Mouse (Mus musculus): ENCODE measurements around the gene Fam83g. TPM values are rescaled to one million over a fixed set of nuclear protein-coding genes. Genes with fewer than 3 reads are reported as not detected.

Fam83g gene
- polyA plus RNA-seq, 1 experiment: not detected

DNA sequence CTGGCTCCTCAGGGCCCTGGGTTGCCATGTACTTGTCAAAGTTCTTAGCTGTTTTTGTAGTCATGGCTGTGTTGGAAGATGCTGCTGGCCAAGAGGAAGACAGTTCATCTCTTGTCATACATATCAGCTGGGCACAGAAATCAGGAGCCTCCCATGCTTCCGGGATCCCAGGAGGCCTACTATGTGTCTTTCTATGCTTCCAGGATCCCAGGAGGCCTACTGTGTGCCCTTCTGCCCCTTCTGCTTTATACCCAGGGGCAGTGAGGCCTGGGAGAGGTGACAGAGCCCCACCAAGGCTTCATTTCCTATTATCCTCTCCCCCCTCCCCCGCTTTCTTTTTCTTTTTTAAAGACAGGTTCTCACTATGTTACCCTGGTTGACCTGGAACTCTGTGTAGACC, 21.7 kb downstream of the Fam83g start:
- H3ac ChIP-seq (ENCODE audit: control insufficient read depth, insufficient read length, low read depth): no peak overlapping the region
- H3K79me2 ChIP-seq (ENCODE audit: control insufficient read depth, insufficient read depth): no peaks in the 10 kb centered on the region
- no peak overlapping the region for H3K4me3 ChIP-seq (ENCODE audit: insufficient read depth, poor library complexity, severe bottlenecking)
- H3K36me3 ChIP-seq (ENCODE audit: control insufficient read depth, insufficient read depth): no peaks in the 10 kb centered on the region
- H3K27me3 ChIP-seq (ENCODE audit: control insufficient read depth, insufficient read depth, insufficient read length): no peaks in the 10 kb centered on the region
- H3K79me3 ChIP-seq (ENCODE audit: low read depth): no peaks in the 10 kb centered on the region
- no peak for TF ChIP-seq USF1 (IDR thresholded peaks at IDR 0.05; ENCODE audit: low read depth)
- TF ChIP-seq MAX (IDR thresholded peaks at IDR 0.05): no peak
- no peak for TF ChIP-seq MYOG (IDR thresholded peaks at IDR 0.05; ENCODE audit: control insufficient read depth, extremely low read depth, insufficient read length)
- no peak for TF ChIP-seq FOSL1 (IDR thresholded peaks at IDR 0.05; ENCODE audit: insufficient read depth, low read length, poor library complexity, severe bottlenecking)
- TF ChIP-seq CTCF (IDR thresholded peaks at IDR 0.05; ENCODE audit: control insufficient read depth, insufficient read depth, insufficient read length): no peak
- TF ChIP-seq CEBPB (IDR thresholded peaks at IDR 0.05; ENCODE audit: low read depth): no peak
- no peak for TF ChIP-seq MYOD1 (IDR thresholded peaks at IDR 0.05; ENCODE audit: control insufficient read depth, insufficient read length, low read depth)

DNA sequence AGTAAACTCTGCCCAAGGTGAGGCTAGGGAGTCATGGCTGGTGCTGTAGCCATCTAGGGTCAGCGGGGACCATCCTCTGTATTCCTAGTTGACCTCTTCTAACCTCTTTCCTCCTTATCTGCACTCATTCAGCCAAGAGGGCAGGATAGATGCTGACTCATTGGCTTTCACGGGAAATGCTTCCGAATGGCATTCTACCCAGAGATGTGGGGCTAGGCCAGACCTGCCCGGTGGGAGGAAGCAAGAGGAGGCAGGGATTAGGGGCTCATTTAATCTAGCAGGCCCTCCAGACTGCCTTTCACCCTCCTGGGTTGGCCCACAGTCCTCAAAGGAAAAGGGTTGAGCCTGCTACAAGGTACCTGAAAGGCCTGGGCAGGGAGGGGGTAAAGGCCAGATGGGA, 22.3 kb downstream of the Fam83g start:
- H3K79me2 ChIP-seq (ENCODE audit: control insufficient read depth, insufficient read depth): no peaks in the 10 kb centered on the region
- H3ac ChIP-seq (ENCODE audit: control insufficient read depth, insufficient read length, low read depth): no peak overlapping the region
- no peaks in the 10 kb centered on the region for H3K27me3 ChIP-seq (ENCODE audit: control insufficient read depth, insufficient read depth, insufficient read length)
- H3K4me3 ChIP-seq (ENCODE audit: insufficient read depth, poor library complexity, severe bottlenecking): no peak overlapping the region
- no peaks in the 10 kb centered on the region for H3K79me3 ChIP-seq (ENCODE audit: low read depth)
- TF ChIP-seq CEBPB (IDR thresholded peaks at IDR 0.05; ENCODE audit: low read depth) (no peak), USF1 (IDR thresholded peaks at IDR 0.05; ENCODE audit: low read depth) (no peak), MYOG (IDR thresholded peaks at IDR 0.05; ENCODE audit: control insufficient read depth, extremely low read depth, insufficient read length) (no peak), MAX (IDR thresholded peaks at IDR 0.05) (no peak), FOSL1 (IDR thresholded peaks at IDR 0.05; ENCODE audit: insufficient read depth, low read length, poor library complexity, severe bottlenecking) (no peak), MYOD1 (IDR thresholded peaks at IDR 0.05; ENCODE audit: control insufficient read depth, insufficient read length, low read depth) (no peak), CTCF (IDR thresholded peaks at IDR 0.05; ENCODE audit: control insufficient read depth, insufficient read depth, insufficient read length) (no peak)
- no peaks in the 10 kb centered on the region for H3K36me3 ChIP-seq (ENCODE audit: control insufficient read depth, insufficient read depth)

DNA sequence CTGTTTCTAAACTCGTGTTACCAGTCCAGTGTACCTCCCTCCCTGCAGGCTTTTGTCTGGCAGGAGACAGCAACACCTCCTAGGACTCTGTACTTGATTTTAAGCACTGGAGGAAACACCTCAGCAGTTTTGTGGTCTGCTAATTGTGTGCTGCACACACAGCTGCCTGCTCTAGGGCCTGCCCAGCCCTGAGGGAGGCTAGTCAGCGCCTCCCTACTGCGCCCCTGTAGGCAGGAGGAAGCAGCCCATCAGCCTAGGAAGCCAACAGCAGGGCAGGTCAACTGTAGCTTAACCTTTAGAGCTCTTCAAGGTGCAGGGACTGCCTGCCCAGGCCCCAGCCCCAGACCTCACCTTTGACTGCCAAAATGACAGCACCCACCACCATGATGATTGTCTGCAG, 25.0 kb downstream of the Fam83g start:
- H3K4me3 ChIP-seq (ENCODE audit: insufficient read depth, poor library complexity, severe bottlenecking): no peak overlapping the region
- no peaks in the 10 kb centered on the region for H3K27me3 ChIP-seq (ENCODE audit: control insufficient read depth, insufficient read depth, insufficient read length)
- no peaks in the 10 kb centered on the region for H3K79me3 ChIP-seq (ENCODE audit: low read depth)
- H3K79me2 ChIP-seq (ENCODE audit: control insufficient read depth, insufficient read depth): no peaks in the 10 kb centered on the region
- no peak for TF ChIP-seq MYOG (IDR thresholded peaks at IDR 0.05; ENCODE audit: control insufficient read depth, extremely low read depth, insufficient read length)
- TF ChIP-seq FOSL1 (IDR thresholded peaks at IDR 0.05; ENCODE audit: insufficient read depth, low read length, poor library complexity, severe bottlenecking): no peak
- TF ChIP-seq MYOD1 (IDR thresholded peaks at IDR 0.05; ENCODE audit: control insufficient read depth, insufficient read length, low read depth): no peak
- TF ChIP-seq MAX (IDR thresholded peaks at IDR 0.05): no peak
- no peak for TF ChIP-seq CEBPB (IDR thresholded peaks at IDR 0.05; ENCODE audit: low read depth)
- TF ChIP-seq CTCF (IDR thresholded peaks at IDR 0.05; ENCODE audit: control insufficient read depth, insufficient read depth, insufficient read length): no peak
- TF ChIP-seq USF1 (IDR thresholded peaks at IDR 0.05; ENCODE audit: low read depth): no peak
- H3ac ChIP-seq (ENCODE audit: control insufficient read depth, insufficient read length, low read depth): no peak overlapping the region
- no peaks in the 10 kb centered on the region for H3K36me3 ChIP-seq (ENCODE audit: control insufficient read depth, insufficient read depth)

DNA sequence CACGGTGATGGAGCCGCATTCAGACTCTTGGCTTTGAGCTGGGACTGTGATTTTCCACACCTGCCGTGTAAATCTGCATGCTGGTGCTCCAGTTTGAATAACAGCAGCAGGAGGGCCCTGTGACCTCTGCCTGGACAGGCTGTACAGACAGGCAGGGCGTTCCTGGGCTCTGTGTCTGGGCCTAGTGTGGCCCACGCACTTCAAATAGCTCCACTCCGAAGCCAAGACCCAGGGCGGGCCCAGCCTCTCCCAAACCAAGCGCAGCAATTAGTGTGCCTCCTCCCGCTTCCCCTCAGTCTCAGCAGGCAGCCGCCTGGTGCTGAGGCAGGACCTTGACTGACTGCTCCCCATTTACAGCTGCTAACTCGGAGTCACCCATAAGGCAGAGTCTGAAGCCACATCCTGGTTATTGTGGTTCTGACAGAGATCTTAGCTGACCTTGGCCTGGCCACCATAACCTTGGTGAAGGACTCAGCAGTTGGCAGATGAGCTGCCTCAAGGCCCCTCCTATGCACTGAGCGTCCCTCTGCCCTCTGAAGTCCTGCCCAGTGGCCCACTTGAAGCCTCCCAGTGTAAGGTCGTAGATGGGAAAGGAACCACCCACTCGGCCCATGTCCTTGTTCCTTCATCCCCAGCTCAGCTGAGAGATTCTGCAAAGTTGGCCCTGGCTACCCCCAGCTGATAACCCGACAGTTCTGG, 29.4 kb downstream of the Fam83g start:
- H3K79me3 ChIP-seq (ENCODE audit: low read depth): no peaks in the 10 kb centered on the region
- TF ChIP-seq FOSL1 (IDR thresholded peaks at IDR 0.05; ENCODE audit: insufficient read depth, low read length, poor library complexity, severe bottlenecking) (no peak), MYOG (IDR thresholded peaks at IDR 0.05; ENCODE audit: control insufficient read depth, extremely low read depth, insufficient read length) (no peak)
- no peak overlapping the region for H3ac ChIP-seq (ENCODE audit: control insufficient read depth, insufficient read length, low read depth)
- no peaks in the 10 kb centered on the region for H3K27me3 ChIP-seq (ENCODE audit: control insufficient read depth, insufficient read depth, insufficient read length)
- H3K36me3 ChIP-seq (ENCODE audit: control insufficient read depth, insufficient read depth): no peaks in the 10 kb centered on the region
- H3K4me3 ChIP-seq (ENCODE audit: insufficient read depth, poor library complexity, severe bottlenecking): no peak overlapping the region
- H3K79me2 ChIP-seq (ENCODE audit: control insufficient read depth, insufficient read depth): no peaks in the 10 kb centered on the region

DNA sequence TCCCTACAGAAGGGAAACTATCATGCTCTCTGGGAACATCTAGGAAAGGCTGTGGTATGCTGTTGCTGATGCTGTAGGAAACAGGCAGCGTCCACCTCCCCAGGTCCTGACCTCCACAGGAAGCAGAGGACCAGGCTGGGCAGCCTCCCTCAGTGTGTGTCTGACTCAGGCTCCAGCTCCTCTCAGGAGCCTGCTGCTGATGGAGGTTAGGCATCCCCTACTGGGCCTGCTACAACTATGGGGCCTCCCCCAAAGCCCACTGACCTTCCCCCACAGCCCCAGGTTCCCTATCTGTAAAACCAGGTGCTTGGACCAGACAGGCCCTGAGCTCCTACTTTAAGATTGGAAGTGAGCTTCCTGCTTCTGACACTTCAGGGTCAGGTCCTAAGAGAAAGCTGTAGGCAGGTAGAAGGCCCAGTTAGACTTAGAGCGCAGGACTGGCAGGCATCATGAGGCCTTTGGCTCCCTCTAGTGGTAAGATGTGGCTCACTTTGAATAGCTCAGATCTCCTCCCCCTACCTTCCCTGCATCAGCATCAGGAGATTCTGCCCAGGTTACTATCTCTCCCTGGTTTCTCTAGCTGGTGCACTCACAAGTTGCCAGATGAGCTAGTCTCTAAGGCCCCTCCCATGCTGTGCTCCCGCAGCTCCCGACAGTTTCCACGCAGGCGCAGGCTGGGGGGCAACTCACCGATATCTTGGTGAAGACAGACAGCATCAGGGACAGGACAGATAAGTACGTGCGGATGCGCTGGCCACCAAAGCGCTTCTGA, 30.6 kb downstream of the Fam83g start:
- no peaks in the 10 kb centered on the region for H3K79me3 ChIP-seq (ENCODE audit: low read depth)
- no peaks in the 10 kb centered on the region for H3K27me3 ChIP-seq (ENCODE audit: control insufficient read depth, insufficient read depth, insufficient read length)
- TF ChIP-seq FOSL1 (IDR thresholded peaks at IDR 0.05; ENCODE audit: insufficient read depth, low read length, poor library complexity, severe bottlenecking) (no peak), CTCF (IDR thresholded peaks at IDR 0.05; ENCODE audit: control insufficient read depth, insufficient read depth, insufficient read length) (peak; percentile 78)
- no peaks in the 10 kb centered on the region for H3K79me2 ChIP-seq (ENCODE audit: control insufficient read depth, insufficient read depth)
- H3K4me3 ChIP-seq (ENCODE audit: insufficient read depth, poor library complexity, severe bottlenecking): no peak overlapping the region
- no peak overlapping the region for H3ac ChIP-seq (ENCODE audit: control insufficient read depth, insufficient read length, low read depth)
- no peaks in the 10 kb centered on the region for H3K36me3 ChIP-seq (ENCODE audit: control insufficient read depth, insufficient read depth)

DNA sequence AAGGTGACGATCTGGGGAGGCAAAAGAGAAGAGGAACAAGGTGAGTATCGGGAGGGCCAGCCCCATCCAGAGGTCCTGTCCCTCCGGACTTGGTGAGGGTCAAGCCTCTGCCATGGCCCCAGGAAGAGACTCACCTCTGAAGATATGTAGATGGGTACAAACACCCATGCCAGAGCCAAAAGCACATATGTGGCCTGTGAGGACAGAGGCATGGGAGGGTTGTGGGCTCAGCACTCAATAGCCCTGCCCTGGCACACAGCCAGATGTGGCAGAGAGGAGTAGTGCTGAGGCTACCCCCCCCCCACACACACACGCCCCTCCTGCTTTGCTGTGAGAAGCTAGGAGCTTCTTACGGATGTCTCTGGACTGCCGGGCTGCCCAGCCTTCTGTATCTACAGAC, 31.2 kb downstream of the Fam83g start:
- H3K79me2 ChIP-seq (ENCODE audit: control insufficient read depth, insufficient read depth): no peaks in the 10 kb centered on the region
- no peak overlapping the region for H3ac ChIP-seq (ENCODE audit: control insufficient read depth, insufficient read length, low read depth)
- no peaks in the 10 kb centered on the region for H3K27me3 ChIP-seq (ENCODE audit: control insufficient read depth, insufficient read depth, insufficient read length)
- TF ChIP-seq CEBPB (IDR thresholded peaks at IDR 0.05; ENCODE audit: low read depth) (no peak), MAX (IDR thresholded peaks at IDR 0.05) (no peak), USF1 (IDR thresholded peaks at IDR 0.05; ENCODE audit: low read depth) (no peak), CTCF (IDR thresholded peaks at IDR 0.05; ENCODE audit: control insufficient read depth, insufficient read depth, insufficient read length) (no peak), MYOG (IDR thresholded peaks at IDR 0.05; ENCODE audit: control insufficient read depth, extremely low read depth, insufficient read length) (no peak), FOSL1 (IDR thresholded peaks at IDR 0.05; ENCODE audit: insufficient read depth, low read length, poor library complexity, severe bottlenecking) (no peak), MYOD1 (IDR thresholded peaks at IDR 0.05; ENCODE audit: control insufficient read depth, insufficient read length, low read depth) (no peak)
- no peaks in the 10 kb centered on the region for H3K36me3 ChIP-seq (ENCODE audit: control insufficient read depth, insufficient read depth)
- no peak overlapping the region for H3K4me3 ChIP-seq (ENCODE audit: insufficient read depth, poor library complexity, severe bottlenecking)
- no peaks in the 10 kb centered on the region for H3K79me3 ChIP-seq (ENCODE audit: low read depth)

Data from C2C12 (cell line).